Mouse (Mus musculus) small intestine, adult 2 months (tissue): ENCODE results near the gene Ubox5. TPM values are rescaled to one million over a fixed set of nuclear protein-coding genes. Genes with fewer than 3 reads are reported as not detected.
A peak's percentile ranks its signal among the peaks of the same experiment; 100 is the strongest.
"Not testable (repeated sequence)": the region's sequence is repeated elsewhere in the genome, so short reads cannot be mapped to it uniquely, and the experiment has no call there.

ENCODE experiments used
- H3K27ac ChIP-seq: fragments of 200-500 bp; 2 replicates; pipeline ENCODE4 v1.5.1; 2012; ENCODE audit warnings: low read depth, low read length, control low read depth, inconsistent platforms; ENCODE audit not compliant: insufficient read depth
- H3K27me3 ChIP-seq: fragments of 200-500 bp; 2 replicates; pipeline ENCODE4 v1.6.1; 2012; ENCODE audit warnings: mild to moderate bottlenecking, moderate library complexity, low read length, inconsistent platforms; ENCODE audit not compliant: control insufficient read depth, insufficient read depth
- H3K36me3 ChIP-seq: fragments of 200-500 bp; 2 replicates; pipeline ENCODE4 v1.6.1; 2012; ENCODE audit warnings: mild to moderate bottlenecking, low read length, control low read depth, inconsistent platforms; ENCODE audit not compliant: control insufficient read depth, insufficient read depth
- H3K4me1 ChIP-seq: fragments of 200-500 bp; 2 replicates; pipeline ENCODE4 v1.6.1; 2012; ENCODE audit warnings: low read length, inconsistent platforms, mixed read lengths; ENCODE audit not compliant: control insufficient read depth, insufficient read depth, insufficient read length
- H3K4me3 ChIP-seq: fragments of 200-500 bp; 2 replicates; pipeline ENCODE4 v1.5.1; 2012; ENCODE audit warnings: low read depth, mild to moderate bottlenecking, control low read depth, inconsistent platforms, low read length, moderate library complexity
- CTCF ChIP-seq: fragments of 200-500 bp; IDR thresholded peaks from 2 replicates; pipeline ENCODE4 v1.5.1; 2012; ENCODE audit warnings: low read depth, mild to moderate bottlenecking, control low read depth, inconsistent platforms, low read length, moderate library complexity, mixed read lengths; ENCODE audit not compliant: insufficient replicate concordance, insufficient read length; ENCODE audit errors: extremely low read depth
- POLR2A ChIP-seq: fragments of 200-500 bp; IDR thresholded peaks from 2 replicates; pipeline ENCODE4 v1.6.1; 2012; ENCODE audit warnings: low read depth, mild to moderate bottlenecking, control low read depth, inconsistent platforms, low read length, moderate library complexity
- WGBS: fragments of 180-500 bp; shearing (Covaris S2); methylation state at CpG from one replicate; pipeline ENCODE4 v1.1.7; 2018; 5-methylcytosine and 5-hydroxymethylcytosine counted together
- polyA plus RNA-seq: library from polyadenylated mRNA; depleted of rRNA; stranded (reverse); fragments of >200 nt; gene quantifications from 2 replicates; pipeline ENCODE4 v1.2.3, GENCODE M21; 2012

The Ubox5 gene
- polyA plus RNA-seq, 1 experiment, result 3.4 TPM

GRCm38 (mm10) chr2:130577632-130578031, 52.2 kb downstream of the Ubox5 start:
- WGBS, result 3% methylated on average over 12 of the region's 12 CpGs
- peak overlapping the region; percentile 11; the same call in 1 of the 2 replicates for H3K4me3 ChIP-seq
- H3K27me3 ChIP-seq, result peaks cover 49% of the 10 kb centered on the region
- H3K4me1 ChIP-seq, result peaks cover 3% of the 10 kb centered on the region
- TF ChIP-seq POLR2A (no peak), CTCF (no peak)
- H3K36me3 ChIP-seq, result no peaks in the 10 kb centered on the region
- no peak overlapping the region for H3K27ac ChIP-seq

- Histone ChIP-seq H3K36me3 (no peaks in the 10 kb centered on the region), H3K4me1 (peaks cover 3% of the 10 kb centered on the region), H3K4me3 (no peak overlapping the region), H3K27me3 (peaks cover 49% of the 10 kb centered on the region), H3K27ac (no peak overlapping the region)
- TF ChIP-seq POLR2A, result no peak
- WGBS, result 10% methylated on average over 9 of the region's 9 CpGs
These were observed 52.8 kb downstream of the Ubox5 start for GRCm38 (mm10) chr2:130577021-130577420.

GRCm38 (mm10) chr2:130576564-130576963, 53.3 kb downstream of the Ubox5 start:
- H3K4me3 ChIP-seq, result peak overlapping the region; percentile 20
- H3K27ac ChIP-seq, H3K4me1 ChIP-seq, H3K36me3 ChIP-seq: not testable (repeated sequence)
- WGBS, result 4% methylated on average over 32 of the region's 32 CpGs
- peaks cover 48% of the 10 kb centered on the region for H3K27me3 ChIP-seq

- Histone ChIP-seq H3K27me3 (peaks cover 41% of the 10 kb centered on the region), H3K4me3 (peak within 1 kb of the TSS; percentile 20), H3K36me3 (no peaks in the 10 kb centered on the region), H3K27ac (no peak within 1 kb of the TSS), H3K4me1 (peaks cover 3% of the 10 kb centered on the region; the same call in 1 of the 2 replicates)
- TF ChIP-seq CTCF (no peak), POLR2A (no peak)
- 84% methylated on average over 9 of the region's 9 CpGs for WGBS
These were observed 54.0 kb downstream of the Ubox5 start, which contains the start of gene Oxt for GRCm38 (mm10) chr2:130575873-130576272. Gene Oxt (plus strand): TSS chr2:130576173.

GRCm38 (mm10) chr2:130574960-130575359, 54.9 kb downstream of the Ubox5 start:
- WGBS, result 92% methylated on average over 5 of the region's 5 CpGs
- Histone ChIP-seq H3K27me3 (peaks cover 32% of the 10 kb centered on the region), H3K27ac (no peak overlapping the region)

GRCm38 (mm10) chr2:130569926-130570325, 59.9 kb downstream of the Ubox5 start:
- H3K27me3 ChIP-seq, result no peaks in the 10 kb centered on the region
- no peak overlapping the region for H3K27ac ChIP-seq
- H3K36me3 ChIP-seq, result no peaks in the 10 kb centered on the region; the same call in 1 of the 2 replicates
- H3K4me1 ChIP-seq, result no peaks in the 10 kb centered on the region
- no peak overlapping the region for H3K4me3 ChIP-seq
- no peak for TF ChIP-seq POLR2A

More at GRCm38 (mm10) chr2:130574960-130575359, 54.9 kb downstream of the Ubox5 start:
- H3K4me1 ChIP-seq, result peaks cover 3% of the 10 kb centered on the region; the same call in 1 of the 2 replicates
- no peaks in the 10 kb centered on the region for H3K36me3 ChIP-seq
- H3K4me3 ChIP-seq, result no peak overlapping the region
- TF ChIP-seq CTCF (no peak), POLR2A (no peak)

- 63% methylated on average over 4 of the region's 4 CpGs for WGBS
- TF ChIP-seq POLR2A (no peak), CTCF (no peak)
These were observed 60.9 kb downstream of the Ubox5 start for GRCm38 (mm10) chr2:130568921-130569320.

GRCm38 (mm10) chr2:130564983-130565382, 64.9 kb downstream of the Ubox5 start:
- Histone ChIP-seq H3K27ac (no peak overlapping the region), H3K4me3 (peak overlapping the region; percentile 85; the same call in 1 of the 2 replicates), H3K36me3 (no peaks in the 10 kb centered on the region; the same call in 1 of the 2 replicates), H3K4me1 (peaks cover 13% of the 10 kb centered on the region; the same call in 1 of the 2 replicates), H3K27me3 (no peaks in the 10 kb centered on the region)
- WGBS, result 83% methylated on average over 8 of the region's 8 CpGs
- TF ChIP-seq POLR2A, result no peak
- TF ChIP-seq CTCF, result no peak

More at GRCm38 (mm10) chr2:130568921-130569320, 60.9 kb downstream of the Ubox5 start:
- H3K36me3 ChIP-seq, result no peaks in the 10 kb centered on the region; the same call in 1 of the 2 replicates
- no peak overlapping the region for H3K27ac ChIP-seq
- H3K27me3 ChIP-seq, result no peaks in the 10 kb centered on the region
- H3K4me3 ChIP-seq, result no peak overlapping the region
- H3K4me1 ChIP-seq, result peaks cover 7% of the 10 kb centered on the region; the same call in 1 of the 2 replicates
